Mouse (Mus musculus) heart, embryonic 10.5 days (tissue): Measurements from ENCODE around the gene Akap14. TPM values are rescaled to one million over a fixed set of nuclear protein-coding genes. Genes with fewer than 3 reads are reported as not detected.
"Not testable (repeated sequence)": the region's sequence is repeated elsewhere in the genome, so short reads cannot be mapped to it uniquely, and the experiment has no call there.

Experiments used
- DNase-seq: peaks from one replicate; pipeline ENCODE4 v3.0.0-alpha.2; 2017; ENCODE audit warnings: low spot score
- H3K27ac ChIP-seq: fragments of 300-500 bp; sonication (generic); 2 replicates; pipeline ENCODE4 v1.5.1; 2016; ENCODE audit warnings: mild to moderate bottlenecking
- H3K27me3 ChIP-seq: fragments of 300-500 bp; sonication (generic); 2 replicates; pipeline ENCODE4 v1.6.1; 2016; ENCODE audit warnings: mild to moderate bottlenecking; ENCODE audit not compliant: poor library complexity, insufficient read depth, severe bottlenecking
- H3K36me3 ChIP-seq: fragments of 300-500 bp; sonication (generic); 2 replicates; pipeline ENCODE4 v1.6.1; 2016; ENCODE audit warnings: mild to moderate bottlenecking, moderate library complexity
- H3K4me1 ChIP-seq: fragments of 300-500 bp; sonication (generic); 2 replicates; pipeline ENCODE4 v1.6.1; 2016; ENCODE audit warnings: mild to moderate bottlenecking
- H3K4me3 ChIP-seq: fragments of 300-500 bp; sonication (generic); 2 replicates; pipeline ENCODE4 v1.5.1; 2016; ENCODE audit warnings: mild to moderate bottlenecking, moderate library complexity
- H3K9me3 ChIP-seq: fragments of 300-500 bp; sonication (generic); 2 replicates; pipeline ENCODE4 v1.6.1; 2016; ENCODE audit warnings: mild to moderate bottlenecking, moderate library complexity
- WGBS: fragments of 180-500 bp; shearing (Covaris S2); methylation state at CpG from one replicate; pipeline ENCODE4 v1.1.7; 2016; 5-methylcytosine and 5-hydroxymethylcytosine counted together
- polyA plus RNA-seq: library from polyadenylated mRNA; unstranded; fragments of >200 nt; fragmentation: Nextera tagmentation; extraction: Ambion mirVana; gene quantifications from 2 replicates; pipeline ENCODE4 v1.2.1, GENCODE M21; 2016

The Akap14 gene
- polyA plus RNA-seq: not detected in 2 replicates

GRCm38 (mm10) chrX:37168742-37169141 is at the start of gene Akap14:
Gene Akap14, minus strand, starts transcription at chrX:37168842.
- H3K4me1 ChIP-seq: no peaks in the 10 kb centered on the region
- H3K9me3 ChIP-seq: no peaks in the 10 kb centered on the region
- H3K27ac ChIP-seq: no peak within 1 kb of the TSS
- H3K27me3 ChIP-seq: no peaks in the 10 kb centered on the region
- no peak within 1 kb of the TSS for H3K4me3 ChIP-seq
- no peak for DNase-seq
- 58% methylated on average over 5 of the region's 5 CpGs for WGBS
- H3K36me3 ChIP-seq: no peaks in the 10 kb centered on the region

DNA sequence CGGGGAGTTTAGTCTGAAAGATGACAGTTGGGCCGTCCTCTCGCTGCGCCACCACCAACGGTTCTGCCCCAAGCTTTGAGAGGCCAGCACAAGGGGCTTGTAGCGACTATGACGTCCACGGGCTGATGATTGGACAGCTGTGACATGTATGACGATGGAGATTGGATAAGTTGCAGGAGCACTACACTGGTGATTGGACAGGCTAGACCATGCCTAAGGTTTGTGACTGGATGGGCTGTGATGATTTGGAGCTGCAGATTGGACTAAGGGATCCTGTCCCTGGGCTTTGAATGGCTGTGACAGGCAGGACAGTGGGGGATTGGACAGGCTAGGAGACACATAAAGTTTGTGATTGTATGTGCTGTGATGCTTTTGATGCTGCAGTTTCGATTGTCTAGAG is 42.3 kb upstream of the Akap14 start, which contains the start of gene Gm9:
Gene Gm9, minus strand, starts transcription at position 101 of the 400 bp plus-strand sequence.
- Histone ChIP-seq H3K9me3 (no peaks in the 10 kb centered on the region), H3K27ac (no peak within 1 kb of the TSS), H3K4me1 (no peaks in the 10 kb centered on the region), H3K4me3 (no peak within 1 kb of the TSS), H3K36me3 (no peaks in the 10 kb centered on the region), H3K27me3 (no peaks in the 10 kb centered on the region)
- DNase-seq: no peak
- WGBS: 80% methylated on average over 10 of the region's 10 CpGs

DNA sequence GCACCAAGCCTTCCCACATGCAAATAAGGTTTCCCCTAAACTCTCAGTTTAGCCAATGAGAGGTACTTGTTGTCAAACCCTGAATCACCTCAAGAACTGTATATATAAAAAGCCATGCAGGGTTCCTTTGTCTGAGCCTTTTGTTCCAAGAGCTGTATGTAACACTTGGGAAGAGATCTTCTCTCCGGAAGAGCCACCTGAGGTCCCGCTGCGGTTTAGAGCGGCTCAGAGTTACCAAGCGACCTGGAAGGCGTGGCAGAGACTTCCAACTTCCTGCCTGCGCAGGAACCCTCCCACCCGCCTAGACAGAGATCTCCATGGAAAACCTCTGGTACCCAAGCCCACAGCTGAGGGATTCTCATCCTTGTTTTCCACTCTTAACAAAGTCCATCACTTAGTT is 30.0 kb upstream of the Akap14 start:
- DNase-seq: no peak
- Histone ChIP-seq H3K27me3 (no peaks in the 10 kb centered on the region), H3K36me3 (no peaks in the 10 kb centered on the region), H3K9me3 (no peaks in the 10 kb centered on the region), H3K27ac (no peak overlapping the region), H3K4me3 (no peak overlapping the region), H3K4me1 (no peaks in the 10 kb centered on the region)
- WGBS: 55% methylated on average over 8 of the region's 8 CpGs

DNA sequence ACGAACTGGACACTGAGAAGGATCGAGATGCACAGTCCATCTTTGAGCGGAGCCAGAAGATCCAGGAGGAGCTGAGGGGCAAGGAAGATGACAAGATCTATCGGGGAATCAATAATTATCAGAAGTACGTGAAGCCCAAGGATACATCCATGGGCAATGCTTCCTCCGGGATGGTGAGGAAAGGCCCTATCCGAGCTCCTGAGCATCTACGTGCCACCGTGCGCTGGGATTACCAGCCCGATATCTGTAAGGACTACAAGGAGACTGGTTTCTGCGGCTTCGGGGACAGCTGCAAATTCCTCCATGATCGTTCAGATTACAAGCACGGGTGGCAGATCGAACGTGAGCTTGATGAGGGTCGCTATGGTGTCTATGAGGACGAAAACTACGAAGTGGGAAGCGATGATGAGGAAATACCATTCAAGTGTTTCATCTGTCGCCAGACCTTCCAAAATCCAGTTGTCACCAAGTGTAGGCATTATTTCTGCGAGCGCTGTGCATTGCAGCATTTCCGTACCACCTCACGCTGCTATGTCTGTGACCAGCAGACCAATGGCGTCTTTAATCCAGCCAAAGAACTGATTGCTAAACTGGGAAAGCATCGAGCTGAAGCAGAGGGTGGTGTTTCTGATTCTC is 23.2 kb upstream of the Akap14 start:
- peak overlapping the region; percentile 65 for H3K4me3 ChIP-seq
- H3K27ac ChIP-seq: peak overlapping the region; percentile 83
- no peaks in the 10 kb centered on the region for H3K4me1 ChIP-seq
- no peaks in the 10 kb centered on the region for H3K27me3 ChIP-seq
- DNase-seq: no peak
- peaks cover 4% of the 10 kb centered on the region; the same call in 1 of the 2 replicates for H3K36me3 ChIP-seq
- H3K9me3 ChIP-seq: no peaks in the 10 kb centered on the region
- 30% methylated on average over 28 of the region's 28 CpGs for WGBS

GRCm38 (mm10) chrX:37191105-37191743 is 22.6 kb upstream of the Akap14 start, which contains the start of the genes Ndufa1 and Rnf113a1:
Gene Ndufa1, minus strand, starts transcription at chrX:37191163.
Gene Rnf113a1, plus strand, starts transcription at chrX:37191245.
- no peaks in the 10 kb centered on the region for H3K4me1 ChIP-seq
- peak within 1 kb of the TSS; percentile 83 for H3K27ac ChIP-seq
- H3K36me3 ChIP-seq: peaks cover 4% of the 10 kb centered on the region; the same call in 1 of the 2 replicates
- peak within 1 kb of the TSS; percentile 65 for H3K4me3 ChIP-seq
- no peaks in the 10 kb centered on the region for H3K27me3 ChIP-seq
- no peaks in the 10 kb centered on the region for H3K9me3 ChIP-seq
- WGBS: 19% methylated on average over 63 of the region's 63 CpGs
- DNase-seq: peak; percentile 89

- Histone ChIP-seq H3K4me1 (no peaks in the 10 kb centered on the region), H3K36me3 (peaks cover 4% of the 10 kb centered on the region; the same call in 1 of the 2 replicates), H3K27ac (peak overlapping the region; percentile 83), H3K9me3 (no peaks in the 10 kb centered on the region), H3K4me3 (peak overlapping the region; percentile 65), H3K27me3 (no peaks in the 10 kb centered on the region)
- WGBS: 15% methylated on average over 20 of the region's 20 CpGs
- no peak for DNase-seq
Observed at GRCm38 (mm10) chrX:37190755-37191104, 22.1 kb upstream of the Akap14 start.

- 43% methylated on average over 8 of the region's 8 CpGs for WGBS
Observed at GRCm38 (mm10) chrX:37184401-37184800, 15.8 kb upstream of the Akap14 start.

DNA sequence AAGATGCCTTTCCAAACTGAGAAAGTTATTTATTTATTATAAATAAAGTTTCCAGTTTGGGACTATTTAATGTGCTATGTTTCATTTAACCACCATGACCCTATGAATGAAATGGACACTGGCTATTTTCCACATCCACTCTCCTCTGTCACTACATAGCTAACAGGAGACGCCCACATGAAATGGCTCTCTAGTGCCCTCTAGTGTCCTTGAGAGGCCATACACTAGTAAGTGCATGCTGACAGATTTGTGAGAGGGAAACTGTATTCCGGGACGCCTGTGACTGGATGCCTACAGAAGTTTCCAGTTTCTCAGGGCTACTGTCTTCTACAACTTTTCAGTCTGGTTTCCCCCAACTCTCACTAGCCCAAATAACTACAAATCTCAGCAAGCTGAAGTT is 1.6 kb downstream of the Akap14 start:
- no peaks in the 10 kb centered on the region for H3K4me1 ChIP-seq
- DNase-seq: no peak
- no peak overlapping the region for H3K4me3 ChIP-seq
- 20% methylated on average over 3 of the region's 3 CpGs for WGBS
- peaks cover 5% of the 10 kb centered on the region; the same call in 1 of the 2 replicates for H3K27me3 ChIP-seq
- no peak overlapping the region for H3K27ac ChIP-seq
- no peaks in the 10 kb centered on the region for H3K36me3 ChIP-seq
- H3K9me3 ChIP-seq: no peaks in the 10 kb centered on the region

More at GRCm38 (mm10) chrX:37184401-37184800, 15.8 kb upstream of the Akap14 start:
- H3K4me1 ChIP-seq, H3K4me3 ChIP-seq, H3K27ac ChIP-seq, H3K36me3 ChIP-seq, H3K27me3 ChIP-seq, DNase-seq, H3K9me3 ChIP-seq: not testable (repeated sequence)

- no peak for DNase-seq
- no peak overlapping the region for H3K4me3 ChIP-seq
- 73% methylated on average over 18 of the region's 18 CpGs for WGBS
- peaks cover 5% of the 10 kb centered on the region; the same call in 1 of the 2 replicates for H3K27me3 ChIP-seq
- no peaks in the 10 kb centered on the region for H3K36me3 ChIP-seq
- no peaks in the 10 kb centered on the region for H3K9me3 ChIP-seq
- no peak overlapping the region for H3K27ac ChIP-seq
- H3K4me1 ChIP-seq: no peaks in the 10 kb centered on the region
Observed at GRCm38 (mm10) chrX:37163115-37163514, 5.5 kb downstream of the Akap14 start.

DNA sequence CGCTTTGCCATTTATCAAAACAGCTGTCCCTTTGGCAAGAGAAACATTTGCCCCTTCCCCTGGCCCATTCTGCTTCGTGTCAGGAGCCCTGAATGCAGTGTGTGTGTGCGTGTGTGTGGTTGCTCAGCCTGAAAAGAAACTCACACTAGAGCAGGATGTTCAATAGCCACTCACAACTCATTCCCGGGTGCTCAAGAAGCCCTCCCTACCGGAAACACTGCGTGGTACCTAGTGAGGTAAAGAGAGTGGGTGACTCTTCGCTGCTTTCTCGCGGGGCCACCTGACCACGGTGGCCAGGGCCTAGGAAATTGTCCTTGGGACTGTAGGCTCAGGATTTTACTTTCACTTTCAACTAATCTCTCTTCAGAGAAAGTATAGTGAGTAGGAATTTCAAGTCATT is 7.5 kb downstream of the Akap14 start:
- H3K27ac ChIP-seq: no peak overlapping the region
- DNase-seq: no peak
- H3K4me3 ChIP-seq: no peak overlapping the region
- H3K9me3 ChIP-seq: no peaks in the 10 kb centered on the region
- H3K36me3 ChIP-seq: no peaks in the 10 kb centered on the region
- WGBS: 75% methylated on average over 10 of the region's 10 CpGs
- no peaks in the 10 kb centered on the region for H3K4me1 ChIP-seq
- peaks cover 5% of the 10 kb centered on the region; the same call in 1 of the 2 replicates for H3K27me3 ChIP-seq

DNA sequence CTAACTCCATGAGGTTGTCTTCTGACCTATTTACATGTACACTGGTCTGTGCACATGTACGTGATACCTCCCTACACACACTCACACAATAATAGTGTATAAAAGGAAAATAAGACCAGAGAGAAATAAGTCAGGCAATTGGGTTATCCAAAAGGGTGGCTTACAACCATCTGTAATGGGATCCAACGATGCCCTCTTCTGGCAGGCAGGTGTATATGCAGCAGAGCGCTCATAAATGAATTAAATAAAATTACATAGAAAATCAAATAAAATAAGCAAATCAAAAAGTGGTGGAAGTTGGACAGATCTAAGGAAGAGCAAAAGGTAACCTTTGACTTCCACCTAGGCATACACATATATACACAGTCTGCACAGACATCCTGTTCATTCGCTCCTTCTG is 10.8 kb downstream of the Akap14 start:
- Histone ChIP-seq H3K27ac (no peak overlapping the region), H3K36me3 (peaks cover 10% of the 10 kb centered on the region; the same call in 1 of the 2 replicates), H3K9me3 (no peaks in the 10 kb centered on the region), H3K4me1 (no peaks in the 10 kb centered on the region), H3K27me3 (no peaks in the 10 kb centered on the region), H3K4me3 (no peak overlapping the region)
- no peak for DNase-seq
- WGBS: 55% methylated on average over 4 of the region's 4 CpGs

- H3K27ac ChIP-seq: no peak overlapping the region
- no peaks in the 10 kb centered on the region for H3K9me3 ChIP-seq
- no peak overlapping the region for H3K4me3 ChIP-seq
- H3K4me1 ChIP-seq: no peaks in the 10 kb centered on the region
- WGBS: 96% methylated on average over 2 of the region's 2 CpGs
- peaks cover 21% of the 10 kb centered on the region; the same call in 1 of the 2 replicates for H3K36me3 ChIP-seq
- DNase-seq: no peak
- no peaks in the 10 kb centered on the region for H3K27me3 ChIP-seq
Observed at GRCm38 (mm10) chrX:37144954-37145353, 23.7 kb downstream of the Akap14 start.

GRCm38 (mm10) chrX:37144498-37144897 is 24.1 kb downstream of the Akap14 start:
- DNase-seq, H3K4me1 ChIP-seq, H3K27ac ChIP-seq, H3K4me3 ChIP-seq, H3K27me3 ChIP-seq, H3K9me3 ChIP-seq: not testable (repeated sequence)
- peaks cover 21% of the 10 kb centered on the region; the same call in 1 of the 2 replicates for H3K36me3 ChIP-seq
- WGBS: 79% methylated on average over 2 of the region's 4 CpGs
